Mouse (Mus musculus) adrenal gland, postnatal 25 days (tissue): ENCODE data around the gene 2700081O15Rik. TPM values are rescaled to one million over a fixed set of nuclear protein-coding genes. Genes with fewer than 3 reads are reported as not detected.

Source experiments
- microRNA-seq, 2 experiments: library from miRNA; unstranded; fragments of <30 nt; microRNA quantifications; one replicate each; pipeline ENCODE4 v1.2.0; 2021
- total RNA-seq: library from RNA; stranded (reverse); gene quantifications from 2 replicates; pipeline ENCODE4 v1.2.3, GENCODE M21; 2021

The 2700081O15Rik gene
- total RNA-seq, 1 experiment from 2014 or later: 33.6 TPM

Small RNA genes lying within 50 kb of the gene (microRNA-seq; reads per million reads assigned to microRNA genes)
- 0 to 0.34 reads per million in 2 experiments for gene Mir6991

Other genes starting within 250 kb of the 2700081O15Rik start
- gene Otub1, start 211.3 kb upstream of the 2700081O15Rik start, total RNA-seq: 102 and 132 TPM in 2 replicates
- 781 and 926 TPM in 2 replicates for gene Cox8a, start 200.0 kb upstream of the 2700081O15Rik start, total RNA-seq
- gene Naa40, start 176.4 kb upstream of the 2700081O15Rik start, total RNA-seq: 33.1 and 34.2 TPM in 2 replicates
- 5.6 and 6.0 TPM in 2 replicates for gene Rcor2, start 150.3 kb upstream of the 2700081O15Rik start, total RNA-seq
- gene Mark2, start 75.8 kb upstream of the 2700081O15Rik start, total RNA-seq: 85.5 and 96.0 TPM in 2 replicates
- 20.9 and 21.1 TPM in 2 replicates for gene Spindoc, start 34.6 kb upstream of the 2700081O15Rik start, total RNA-seq
- gene Rtn3, start 65.7 kb downstream of the 2700081O15Rik start, total RNA-seq: 131 TPM in 2 replicates
- gene Atl3, start 76.4 kb downstream of the 2700081O15Rik start, total RNA-seq: 114 and 171 TPM in 2 replicates
- 29.8 and 41.6 TPM in 2 replicates for gene Pla2g16, start 139.8 kb downstream of the 2700081O15Rik start, total RNA-seq
- 14.1 and 16.8 TPM in 2 replicates for gene Lgals12, start 189.6 kb downstream of the 2700081O15Rik start, total RNA-seq
- gene Hrasls5, start 194.9 kb downstream of the 2700081O15Rik start, total RNA-seq: not detected in 2 replicates